Mouse (Mus musculus): Measurements from ENCODE around the gene Actl7a.
A peak's percentile ranks its signal among the peaks of the same experiment; 100 is the strongest.

Actl7a gene

GRCm38 (mm10) chr4:56743363-56744195, at the start of gene Actl7a:
Gene Actl7a, plus strand, starts transcription at chr4:56743413.
- DNase-seq (ENCODE audit: low read depth), result no peak

GRCm38 (mm10) chr4:56696401-56696800, 46.8 kb upstream of the Actl7a start:
- no peak for DNase-seq (ENCODE audit: low read depth)

- no peak for DNase-seq (ENCODE audit: low read depth)
These were observed 44.5 kb upstream of the Actl7a start for GRCm38 (mm10) chr4:56698671-56699070.

- no peak for DNase-seq (ENCODE audit: low read depth)
These were observed 41.0 kb upstream of the Actl7a start for GRCm38 (mm10) chr4:56702234-56702633.

GRCm38 (mm10) chr4:56713155-56713554, 30.1 kb upstream of the Actl7a start:
- DNase-seq (ENCODE audit: low read depth), result no peak

GRCm38 (mm10) chr4:56716801-56717200, 26.4 kb upstream of the Actl7a start:
- no peak for DNase-seq (ENCODE audit: low read depth)

GRCm38 (mm10) chr4:56717932-56718331, 25.3 kb upstream of the Actl7a start:
- DNase-seq (ENCODE audit: low read depth), result no peak

GRCm38 (mm10) chr4:56718573-56719442, 24.4 kb upstream of the Actl7a start:
- DNase-seq (ENCODE audit: low read depth), result no peak

GRCm38 (mm10) chr4:56719456-56719855, 23.8 kb upstream of the Actl7a start:
- DNase-seq (ENCODE audit: low read depth), result no peak

GRCm38 (mm10) chr4:56720403-56720802, 22.8 kb upstream of the Actl7a start:
- DNase-seq (ENCODE audit: low read depth), result no peak

- DNase-seq (ENCODE audit: low read depth), result peak; percentile 10
These were observed 21.7 kb upstream of the Actl7a start for GRCm38 (mm10) chr4:56721469-56721868.

GRCm38 (mm10) chr4:56722346-56722745, 20.9 kb upstream of the Actl7a start:
- DNase-seq (ENCODE audit: low read depth), result no peak

GRCm38 (mm10) chr4:56723237-56723636, 20.0 kb upstream of the Actl7a start:
- DNase-seq (ENCODE audit: low read depth), result no peak

- no peak for DNase-seq (ENCODE audit: low read depth)
These were observed 17.4 kb upstream of the Actl7a start for GRCm38 (mm10) chr4:56725839-56726238.

- DNase-seq (ENCODE audit: low read depth), result no peak
These were observed 3.2 kb upstream of the Actl7a start, which contains the start of gene Gm26657 for GRCm38 (mm10) chr4:56740020-56740485. Gene Gm26657, plus strand, starts transcription at chr4:56740070.

GRCm38 (mm10) chr4:56740611-56741010, 2.6 kb upstream of the Actl7a start:
- DNase-seq (ENCODE audit: low read depth), result no peak

- no peak for DNase-seq (ENCODE audit: low read depth)
These were observed 2.1 kb upstream of the Actl7a start, which contains the start of gene Actl7b for GRCm38 (mm10) chr4:56741041-56741493. Gene Actl7b, minus strand, starts transcription at chr4:56741443.

GRCm38 (mm10) chr4:56742698-56743097, 515 bp upstream of the Actl7a start:
- DNase-seq (ENCODE audit: low read depth), result no peak

GRCm38 (mm10) chr4:56746345-56746744, 3.1 kb downstream of the Actl7a start:
- no peak for DNase-seq (ENCODE audit: low read depth)

- DNase-seq (ENCODE audit: low read depth), result no peak
These were observed 4.2 kb downstream of the Actl7a start for GRCm38 (mm10) chr4:56747456-56747855.

GRCm38 (mm10) chr4:56756021-56756420, 12.8 kb downstream of the Actl7a start:
- DNase-seq (ENCODE audit: low read depth), result no peak

GRCm38 (mm10) chr4:56756966-56757600, 13.9 kb downstream of the Actl7a start:
- DNase-seq (ENCODE audit: low read depth), result no peak
